Mouse (Mus musculus) hindbrain, embryonic 16.5 days (tissue): Measurements from ENCODE around the gene Rims1. TPM values are rescaled to one million over a fixed set of nuclear protein-coding genes. Genes with fewer than 3 reads are reported as not detected.
A peak's percentile ranks its signal among the peaks of the same experiment; 100 is the strongest.

Source experiments
- ATAC-seq: fragments of 200-750 bp; cut with Nextera tagmentation; 2 replicates; pipeline ENCODE4 v1.8.0; 2017; ENCODE audit warnings: moderate TSS enrichment, moderate library complexity
- H3K27ac ChIP-seq: fragments of 300-500 bp; sonication (generic); 2 replicates; pipeline ENCODE4 v1.5.1; 2014; ENCODE audit warnings: low read depth, mild to moderate bottlenecking, control low read depth, low read length, moderate library complexity
- H3K27me3 ChIP-seq: fragments of 300-500 bp; sonication (generic); replicated peaks from 2 replicates; pipeline ENCODE4 v1.6.1; 2014; ENCODE audit warnings: low read length; ENCODE audit not compliant: control insufficient read depth, insufficient read depth
- H3K36me3 ChIP-seq: fragments of 300-500 bp; sonication (generic); 2 replicates; pipeline ENCODE4 v1.6.1; 2014; ENCODE audit warnings: mild to moderate bottlenecking, low read length, moderate library complexity, mixed read lengths; ENCODE audit not compliant: control insufficient read depth, insufficient read depth
- H3K4me1 ChIP-seq: fragments of 300-500 bp; sonication (generic); 2 replicates; pipeline ENCODE4 v1.6.1; 2014; ENCODE audit warnings: low read depth, low read length; ENCODE audit not compliant: control insufficient read depth, insufficient read depth
- H3K4me2 ChIP-seq: fragments of 300-500 bp; sonication (generic); 2 replicates; pipeline ENCODE4 v1.6.1; 2014; ENCODE audit warnings: mild to moderate bottlenecking, low read length, control low read depth, moderate library complexity
- H3K4me3 ChIP-seq: fragments of 300-500 bp; sonication (generic); 2 replicates; pipeline ENCODE4 v1.5.1; 2014; ENCODE audit warnings: mild to moderate bottlenecking, low read length, control low read depth, moderate library complexity
- H3K9ac ChIP-seq: fragments of 300-500 bp; sonication (generic); 2 replicates; pipeline ENCODE4 v1.6.1; 2014; ENCODE audit warnings: low read depth, mild to moderate bottlenecking, control low read depth, low read length, moderate library complexity
- H3K9me3 ChIP-seq: fragments of 300-500 bp; sonication (generic); 2 replicates; pipeline ENCODE4 v1.6.1; 2014; ENCODE audit warnings: mild to moderate bottlenecking, low read length, moderate library complexity; ENCODE audit not compliant: control insufficient read depth
- WGBS: fragments of 180-500 bp; shearing (Covaris S2); extraction: QIAGEN DNeasy Blood & Tissue Kit; methylation state at CpG from one replicate; pipeline ENCODE4 v1.1.7; 2014; 5-methylcytosine and 5-hydroxymethylcytosine counted together
- polyA plus RNA-seq: library from polyadenylated mRNA; unstranded; fragments of >200 nt; fragmentation: Nextera tagmentation; extraction: Ambion mirVana; gene quantifications from 2 replicates; pipeline ENCODE4 v1.2.1, GENCODE M21; 2015

Rims1 gene
- polyA plus RNA-seq, 1 experiment from 2014 or later: 13.8 TPM

DNA sequence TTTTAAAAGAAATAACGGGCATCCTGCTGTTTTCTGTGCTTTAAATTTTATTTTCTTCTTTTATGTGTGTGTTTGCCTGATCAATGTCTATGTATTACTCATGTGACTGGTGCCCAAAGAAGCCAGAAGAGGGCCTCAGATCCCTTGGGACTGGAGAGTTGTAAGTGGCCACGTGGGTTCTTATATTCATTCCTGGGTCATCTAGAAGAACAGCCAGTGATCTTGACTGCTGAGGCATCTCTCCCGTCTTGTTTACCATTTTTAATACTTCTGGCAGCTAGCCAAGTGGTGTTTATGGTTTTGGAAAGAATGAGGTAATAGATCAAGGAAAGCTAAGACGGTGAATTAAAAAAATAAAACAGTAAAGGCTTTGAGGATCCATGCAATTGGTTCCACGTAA is 178.8 kb downstream of the Rims1 start:
- no peaks in the 10 kb centered on the region for H3K9me3 ChIP-seq
- no peak overlapping the region for H3K4me3 ChIP-seq
- H3K36me3 ChIP-seq: no peaks in the 10 kb centered on the region
- no peaks in the 10 kb centered on the region for H3K4me1 ChIP-seq
- H3K27ac ChIP-seq: no peak overlapping the region
- no peak overlapping the region for H3K9ac ChIP-seq
- ATAC-seq: 0 out of 2 replicates have a peak, but pooled peaks have one; percentile 28
- 46% methylated on average over 5 of the region's 5 CpGs for WGBS
- no peaks in the 10 kb centered on the region for H3K27me3 ChIP-seq
- no peak overlapping the region for H3K4me2 ChIP-seq

DNA sequence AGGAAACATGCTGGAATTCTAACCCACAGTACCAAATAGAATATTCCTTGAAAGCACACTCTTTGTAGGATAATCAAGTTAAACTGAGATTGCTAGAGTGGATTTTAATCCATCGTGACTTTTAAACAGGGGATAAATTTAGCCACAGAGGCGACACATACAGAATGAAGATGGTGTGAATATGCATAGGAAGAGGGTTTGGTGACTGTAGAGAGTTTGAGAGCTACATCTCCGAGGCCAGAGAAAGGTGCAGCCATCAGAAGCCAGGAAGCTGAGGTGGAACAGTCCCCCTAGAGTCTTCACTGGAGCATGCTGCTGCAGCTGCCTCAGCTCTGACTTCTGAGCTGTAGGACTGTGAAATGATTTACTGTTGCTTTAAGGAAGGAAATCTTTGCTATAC is 179.5 kb downstream of the Rims1 start:
- WGBS: 68% methylated on average over 3 of the region's 3 CpGs

DNA sequence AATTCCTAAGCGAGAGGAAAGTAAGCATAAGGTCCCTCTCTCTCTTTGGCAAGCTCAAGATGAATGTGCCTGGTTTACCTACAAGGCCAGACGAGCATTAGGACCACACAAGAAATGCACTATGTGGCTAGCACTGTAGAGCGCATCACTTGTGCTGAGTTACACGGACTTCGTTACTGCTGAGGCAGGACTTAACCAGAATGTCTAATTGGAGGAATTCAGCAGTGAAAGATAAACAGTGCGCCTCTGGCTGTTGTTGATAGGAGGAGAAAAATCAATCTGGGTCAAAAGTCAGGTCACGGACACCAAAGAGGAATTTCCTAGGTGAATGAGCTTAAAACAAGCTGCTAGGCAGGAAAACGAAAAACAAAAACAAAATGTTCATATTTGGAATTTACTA is 185.0 kb downstream of the Rims1 start:
- ATAC-seq: no peak
- Histone ChIP-seq H3K9me3 (no peaks in the 10 kb centered on the region), H3K4me1 (no peaks in the 10 kb centered on the region), H3K27ac (no peak overlapping the region), H3K9ac (no peak overlapping the region), H3K4me3 (no peak overlapping the region), H3K4me2 (no peak overlapping the region), H3K27me3 (no peaks in the 10 kb centered on the region), H3K36me3 (no peaks in the 10 kb centered on the region)
- 74% methylated on average over 8 of the region's 8 CpGs for WGBS

More for the DNA sequence above, 179.5 kb downstream of the Rims1 start:
- Histone ChIP-seq H3K27me3 (no peaks in the 10 kb centered on the region), H3K4me1 (no peaks in the 10 kb centered on the region), H3K9ac (no peak overlapping the region), H3K9me3 (no peaks in the 10 kb centered on the region), H3K27ac (no peak overlapping the region), H3K4me3 (no peak overlapping the region), H3K4me2 (no peak overlapping the region), H3K36me3 (no peaks in the 10 kb centered on the region)
- ATAC-seq: no peak

DNA sequence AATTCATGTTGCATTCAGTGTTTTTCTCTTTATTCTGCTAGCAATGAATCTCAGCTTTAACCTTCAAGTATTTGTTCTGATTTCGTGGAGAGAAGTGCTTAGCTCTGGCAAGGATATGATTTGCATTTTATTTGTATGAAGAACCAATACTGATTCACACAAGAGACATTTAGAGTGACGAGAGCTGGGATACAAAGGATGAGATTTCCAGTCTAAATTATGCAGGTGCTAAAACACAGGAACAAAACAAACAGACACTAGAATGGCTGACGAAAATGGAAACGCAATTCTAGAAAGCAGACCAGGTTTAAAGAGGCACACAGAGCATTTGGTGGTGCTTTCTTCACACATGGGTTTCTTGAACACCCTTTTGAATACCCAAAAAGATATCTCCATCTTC is 190.2 kb downstream of the Rims1 start:
- Histone ChIP-seq H3K4me1 (no peaks in the 10 kb centered on the region), H3K4me3 (no peak overlapping the region), H3K9me3 (no peaks in the 10 kb centered on the region), H3K9ac (no peak overlapping the region), H3K36me3 (no peaks in the 10 kb centered on the region), H3K27me3 (no peaks in the 10 kb centered on the region), H3K4me2 (no peak overlapping the region), H3K27ac (no peak overlapping the region)
- no peak for ATAC-seq
- 59% methylated on average over 4 of the region's 4 CpGs for WGBS

DNA sequence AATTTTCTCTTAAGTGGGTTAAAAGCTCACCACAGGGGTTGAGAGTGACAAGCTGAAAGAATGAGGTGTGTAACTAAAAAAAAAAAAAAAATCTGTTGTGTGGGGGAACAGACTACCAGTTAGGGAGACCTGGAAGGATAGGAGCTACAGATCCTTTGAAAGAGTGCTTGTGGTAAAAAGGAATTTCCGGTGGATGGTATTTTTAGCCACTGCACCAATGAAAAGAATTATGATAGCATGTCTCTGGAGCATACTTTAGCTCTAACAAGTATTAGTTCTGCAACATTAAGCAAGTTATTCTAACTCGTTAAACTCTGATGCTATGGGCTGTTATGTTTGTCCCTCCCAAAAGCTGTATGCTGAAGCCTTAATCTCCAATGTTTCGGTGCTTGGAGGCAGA is 192.2 kb downstream of the Rims1 start:
- Histone ChIP-seq H3K27me3 (no peaks in the 10 kb centered on the region), H3K4me1 (no peaks in the 10 kb centered on the region), H3K9ac (no peak overlapping the region), H3K27ac (no peak overlapping the region), H3K4me2 (no peak overlapping the region), H3K9me3 (no peaks in the 10 kb centered on the region), H3K4me3 (no peak overlapping the region), H3K36me3 (no peaks in the 10 kb centered on the region)
- 64% methylated on average over 3 of the region's 3 CpGs for WGBS
- ATAC-seq: 0 out of 2 replicates have a peak, but pooled peaks have one; percentile 6

DNA sequence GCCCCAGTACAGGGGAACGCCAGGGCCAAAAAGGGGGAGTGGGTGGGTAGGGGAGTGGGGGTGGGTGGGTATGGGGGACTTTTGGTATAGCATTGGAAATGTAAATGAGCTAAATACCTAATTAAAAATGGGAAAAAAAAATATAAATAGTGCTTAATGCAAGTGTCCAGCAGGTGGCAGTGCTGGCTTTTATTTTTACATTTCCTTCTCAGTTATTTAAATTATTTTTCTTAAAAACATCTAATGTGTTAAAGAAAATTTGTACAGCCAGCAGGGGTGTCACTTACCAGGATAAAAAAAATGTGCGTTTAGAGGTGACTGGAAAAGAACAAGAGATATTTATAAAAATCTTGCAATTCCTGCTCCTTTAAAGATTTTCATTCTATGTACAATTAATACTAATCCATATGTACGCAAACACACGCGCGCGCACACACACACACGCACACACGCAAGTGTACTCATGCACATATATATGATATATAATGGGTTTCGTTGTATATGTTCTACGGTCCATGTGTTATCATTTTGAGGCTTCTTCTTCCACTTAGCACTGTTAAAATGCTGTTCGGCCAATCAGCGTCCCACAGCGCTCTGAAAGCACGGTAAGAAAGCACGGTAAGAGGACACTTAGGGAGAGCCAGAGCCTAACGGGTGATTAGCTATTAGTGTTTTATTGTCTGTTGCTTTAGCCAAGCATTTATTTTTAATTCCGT is 201.3 kb downstream of the Rims1 start:
- H3K27ac ChIP-seq: no peak overlapping the region
- H3K4me1 ChIP-seq: no peaks in the 10 kb centered on the region
- no peaks in the 10 kb centered on the region for H3K36me3 ChIP-seq
- peak; percentile 45 for ATAC-seq
- H3K4me3 ChIP-seq: no peak overlapping the region
- H3K4me2 ChIP-seq: no peak overlapping the region
- H3K9ac ChIP-seq: no peak overlapping the region
- no peaks in the 10 kb centered on the region for H3K9me3 ChIP-seq
- H3K27me3 ChIP-seq: no peaks in the 10 kb centered on the region
- 66% methylated on average over 18 of the region's 18 CpGs for WGBS

DNA sequence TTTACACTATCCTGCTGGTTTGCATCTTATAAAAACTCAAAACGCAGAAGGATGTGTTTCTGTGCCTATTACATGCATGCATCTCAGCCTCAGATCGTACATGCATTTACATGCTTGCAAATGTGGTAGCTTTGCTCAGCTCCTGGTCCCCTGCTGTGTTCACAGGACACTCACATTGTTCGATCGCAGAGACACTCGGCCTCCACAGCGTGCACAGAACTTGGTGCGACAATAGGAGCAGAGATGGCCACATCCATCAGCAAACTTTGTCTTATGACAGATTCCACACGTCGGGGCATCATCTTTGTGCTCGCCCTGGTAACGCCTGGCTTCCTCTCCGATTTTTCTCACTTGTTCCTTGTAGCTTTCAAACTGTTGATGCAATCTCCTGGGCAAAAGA is 209.6 kb downstream of the Rims1 start:
- Histone ChIP-seq H3K9ac (no peak overlapping the region), H3K27ac (no peak overlapping the region), H3K27me3 (no peaks in the 10 kb centered on the region), H3K9me3 (no peaks in the 10 kb centered on the region), H3K4me3 (no peak overlapping the region), H3K4me2 (no peak overlapping the region), H3K36me3 (no peaks in the 10 kb centered on the region), H3K4me1 (no peaks in the 10 kb centered on the region)
- ATAC-seq: no peak
- WGBS: 41% methylated on average over 12 of the region's 12 CpGs

DNA sequence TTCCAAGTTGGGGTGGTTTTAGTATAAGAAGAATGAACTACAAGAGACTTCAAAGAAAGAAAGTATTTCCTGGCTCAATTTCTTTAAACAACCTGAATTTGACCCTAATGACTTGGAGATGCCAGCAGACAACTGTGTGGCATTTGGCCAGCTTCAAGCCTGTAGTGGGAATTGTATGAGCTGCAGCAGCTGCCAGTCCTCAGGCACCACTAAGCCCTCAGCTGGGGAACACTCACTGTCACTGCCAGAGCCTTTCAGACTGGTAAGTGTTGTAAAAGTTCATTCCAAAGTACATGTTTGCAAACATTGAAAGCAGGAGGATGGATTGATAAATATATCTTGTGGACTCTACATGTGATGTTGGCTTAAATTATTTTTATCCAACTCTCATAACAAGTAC is 211.0 kb downstream of the Rims1 start:
- Histone ChIP-seq H3K4me3 (no peak overlapping the region), H3K9me3 (no peaks in the 10 kb centered on the region), H3K36me3 (no peaks in the 10 kb centered on the region), H3K9ac (no peak overlapping the region), H3K27ac (no peak overlapping the region), H3K4me2 (no peak overlapping the region), H3K4me1 (no peaks in the 10 kb centered on the region), H3K27me3 (no peaks in the 10 kb centered on the region)
- no peak for ATAC-seq

DNA sequence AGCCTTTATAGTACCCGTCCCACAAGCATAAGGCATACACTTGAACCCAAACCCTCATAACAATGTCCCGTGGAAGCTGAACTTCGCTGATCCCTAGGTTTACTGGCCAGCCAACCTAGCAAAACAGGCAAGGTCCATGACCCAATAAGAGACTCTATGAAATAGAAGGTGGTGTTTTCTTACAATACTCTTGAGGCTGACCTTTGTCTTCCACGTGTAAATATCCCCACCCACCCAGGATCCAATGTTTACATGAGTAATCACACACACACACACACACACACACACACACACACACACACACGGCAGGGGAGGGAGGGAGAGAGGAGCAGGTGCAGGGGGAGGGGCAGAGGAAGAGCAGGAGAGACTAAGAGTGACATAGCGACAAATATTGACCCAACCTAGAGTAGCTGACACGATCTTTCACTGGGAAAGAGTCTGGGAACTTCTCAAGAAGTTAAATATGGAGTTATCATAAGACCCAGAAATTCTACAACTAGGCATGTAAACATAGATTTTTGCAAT is 217.9 kb downstream of the Rims1 start:
- no peaks in the 10 kb centered on the region for H3K36me3 ChIP-seq
- no peak for ATAC-seq
- no peak overlapping the region for H3K27ac ChIP-seq
- H3K4me2 ChIP-seq: no peak overlapping the region
- no peak overlapping the region for H3K9ac ChIP-seq
- H3K4me3 ChIP-seq: no peak overlapping the region
- WGBS: 79% methylated on average over 7 of the region's 7 CpGs
- H3K9me3 ChIP-seq: no peaks in the 10 kb centered on the region
- no peaks in the 10 kb centered on the region for H3K27me3 ChIP-seq
- H3K4me1 ChIP-seq: no peaks in the 10 kb centered on the region
